Mouse (Mus musculus) CH12.LX (cell line): ENCODE results near the gene Ppp1r37. TPM values are rescaled to one million over a fixed set of nuclear protein-coding genes. Genes with fewer than 3 reads are reported as not detected.

Experiments used
- DNase-seq: peaks from one replicate; pipeline ENCODE4 v3.0.0-alpha.2; 2013; ENCODE audit errors: extremely low read depth
- H3K27ac ChIP-seq: 2 replicates; pipeline ENCODE4 v1.5.1; 2012; ENCODE audit warnings: low read depth, mild to moderate bottlenecking, control low read depth, moderate library complexity; ENCODE audit not compliant: insufficient read depth
- H3K27me3 ChIP-seq: replicated peaks from 2 replicates; pipeline ENCODE3; 2012; ENCODE audit warnings: inconsistent platforms
- H3K36me3 ChIP-seq, 2 experiments: replicated peaks in 1 of 2; 2 replicates each; pipeline versions ENCODE3 to v1.6.1; 2012; ENCODE audit warnings: inconsistent platforms in 1 of 2, low read length in 1 of 2, mild to moderate bottlenecking in 1 of 2, mixed read lengths in 1 of 2, moderate library complexity in 1 of 2; ENCODE audit not compliant: control insufficient read depth in 1 of 2, insufficient read depth in 1 of 2
- H3K4me1 ChIP-seq, 2 experiments: 2 replicates each; pipeline ENCODE4 v1.6.1; 2012; ENCODE audit warnings: inconsistent platforms in 1 of 2, moderate library complexity in 1 of 2; ENCODE audit not compliant: insufficient read depth in 2 of 2, control insufficient read depth in 1 of 2
- H3K4me2 ChIP-seq: 2 replicates; pipeline ENCODE4 v1.6.1; 2012; ENCODE audit warnings: low read depth, mild to moderate bottlenecking, control low read depth; ENCODE audit not compliant: poor library complexity, insufficient read depth, severe bottlenecking
- H3K4me3 ChIP-seq, 3 experiments: fragments of 150-350 bp in 1 of 3; sonication (generic) in 1 of 3; replicated peaks in 1 of 3; 2 replicates each; pipeline versions ENCODE3 to v1.5.1; 2011 to 2012; ENCODE audit warnings: low read depth in 2 of 3, low read length in 2 of 3, mild to moderate bottlenecking in 2 of 3, moderate library complexity in 2 of 3, control low read depth in 1 of 3, improper control_type of control experiment in 1 of 3, inconsistent platforms in 1 of 3, mixed read lengths in 1 of 3; ENCODE audit not compliant: poor library complexity in 1 of 3
- H3K79me2 ChIP-seq: replicated peaks from 2 replicates; pipeline ENCODE4 v1.6.1; 2012; ENCODE audit warnings: mild to moderate bottlenecking, moderate library complexity; ENCODE audit not compliant: control insufficient read depth, poor library complexity, insufficient read depth, severe bottlenecking; ENCODE audit errors: extremely low read depth
- H3K9ac ChIP-seq: 2 replicates; pipeline ENCODE4 v1.6.1; 2012; ENCODE audit warnings: low read depth, mild to moderate bottlenecking, control low read depth, moderate library complexity; ENCODE audit not compliant: insufficient read depth
- H3K9me3 ChIP-seq: replicated peaks from 2 replicates; pipeline ENCODE3; 2012; ENCODE audit warnings: low read length, inconsistent platforms, mixed read lengths
- BHLHE40 ChIP-seq: IDR thresholded peaks from 2 replicates; pipeline ENCODE4 v1.6.1; 2011; ENCODE audit warnings: mild to moderate bottlenecking, low read depth, low read length, improper control_type of control experiment
- CHD1 ChIP-seq: IDR thresholded peaks from 2 replicates; pipeline ENCODE4 v1.6.1; 2012; ENCODE audit warnings: low read depth, low read length, improper control_type of control experiment, inconsistent platforms
- CHD2 ChIP-seq: IDR thresholded peaks from 2 replicates; pipeline ENCODE4 v1.6.1; 2011; ENCODE audit warnings: low read length, improper control_type of control experiment
- CTCF ChIP-seq, 2 experiments: IDR thresholded peaks in 1 of 2; conservative IDR thresholded peaks in 1 of 2; 2 replicates each; pipeline ENCODE4 v1.5.1; 2011 to 2012; ENCODE audit warnings: low read depth in 2 of 2, low read length in 2 of 2, improper control_type of control experiment in 1 of 2, inconsistent platforms in 1 of 2, mild to moderate bottlenecking in 1 of 2, moderate library complexity in 1 of 2
- E2F4 ChIP-seq: IDR thresholded peaks from 2 replicates; pipeline ENCODE4 v1.6.1; 2011; ENCODE audit warnings: low read depth, low read length, improper control_type of control experiment; ENCODE audit not compliant: insufficient replicate concordance
- ELF1 ChIP-seq: IDR thresholded peaks from 2 replicates; pipeline ENCODE4 v1.6.1; 2014; ENCODE audit warnings: low read depth, mild to moderate bottlenecking, inconsistent platforms, low read length, improper control_type of control experiment
- EP300 ChIP-seq: IDR thresholded peaks from 2 replicates; pipeline ENCODE4 v1.6.1; 2011; ENCODE audit warnings: low read length, improper control_type of control experiment
- ETS1 ChIP-seq: conservative IDR thresholded peaks from 2 replicates; pipeline ENCODE4 v1.6.1; 2012; ENCODE audit warnings: low read depth, mild to moderate bottlenecking, inconsistent platforms, low read length, improper control_type of control experiment, moderate library complexity
- GABPA ChIP-seq: IDR thresholded peaks from 2 replicates; pipeline ENCODE4 v1.6.1; 2012; ENCODE audit warnings: low read depth, low read length, improper control_type of control experiment, inconsistent platforms; ENCODE audit not compliant: insufficient replicate concordance
- HCFC1 ChIP-seq: IDR thresholded peaks from 2 replicates; pipeline ENCODE4 v1.6.1; 2012; ENCODE audit warnings: low read depth, mild to moderate bottlenecking, inconsistent platforms, low read length, improper control_type of control experiment
- IRF4 ChIP-seq: IDR thresholded peaks from 2 replicates; pipeline ENCODE4 v1.6.1; 2014; ENCODE audit warnings: low read depth, mild to moderate bottlenecking, inconsistent platforms, low read length, improper control_type of control experiment
- NELFE ChIP-seq: IDR thresholded peaks from 2 replicates; pipeline ENCODE4 v1.6.1; 2011; ENCODE audit warnings: low read depth, low read length, improper control_type of control experiment
- PAX5 ChIP-seq: IDR thresholded peaks from 2 replicates; pipeline ENCODE4 v1.6.1; 2012; ENCODE audit warnings: low read length, inconsistent platforms, mixed read lengths
- POLR2AphosphoS2 ChIP-seq: IDR thresholded peaks from 2 replicates; pipeline ENCODE4 v1.6.1; 2011; ENCODE audit warnings: low read depth, low read length, improper control_type of control experiment
- RAD21 ChIP-seq: IDR thresholded peaks from 2 replicates; pipeline ENCODE4 v1.6.1; 2011; ENCODE audit warnings: low read depth, mild to moderate bottlenecking, low read length, improper control_type of control experiment, moderate library complexity
- RCOR1 ChIP-seq: conservative IDR thresholded peaks from 2 replicates; pipeline ENCODE4 v1.6.1; 2012; ENCODE audit warnings: low read depth, mild to moderate bottlenecking, inconsistent platforms, low read length, improper control_type of control experiment
- SMC3 ChIP-seq: IDR thresholded peaks from 2 replicates; pipeline ENCODE4 v1.6.1; 2011; ENCODE audit warnings: low read depth, low read length, improper control_type of control experiment
- TBP ChIP-seq: conservative IDR thresholded peaks from 2 replicates; pipeline ENCODE4 v1.6.1; 2011; ENCODE audit warnings: low read depth, low read length, improper control_type of control experiment
- UBTF ChIP-seq: IDR thresholded peaks from 2 replicates; pipeline ENCODE4 v1.6.1; 2012; ENCODE audit warnings: low read depth, mild to moderate bottlenecking, inconsistent platforms, low read length, improper control_type of control experiment, moderate library complexity
- USF1 ChIP-seq: IDR thresholded peaks from 2 replicates; pipeline ENCODE4 v1.6.1; 2014; ENCODE audit warnings: low read depth, mild to moderate bottlenecking, inconsistent platforms, low read length, improper control_type of control experiment
- USF2 ChIP-seq: conservative IDR thresholded peaks from 2 replicates; pipeline ENCODE4 v1.6.1; 2011; ENCODE audit warnings: low read depth, low read length, improper control_type of control experiment
- ZMIZ1 ChIP-seq: IDR thresholded peaks from 2 replicates; pipeline ENCODE4 v1.6.1; 2012; ENCODE audit warnings: low read depth, mild to moderate bottlenecking, inconsistent platforms, low read length, improper control_type of control experiment
- dilution Hi-C: fragments of 300-500 bp; cut with MboI; formaldehyde crosslinking; loops from 2 replicates; pipeline ENCODE4 v1.14.3; 2020; ENCODE audit warnings: low sequenced_read_pairs; ENCODE audit not compliant: extremely low pct_unique_long_range_greater_than_20kb, extremely low pct_ligation_motif_present
- in situ Hi-C: fragments of 300-500 bp; cut with MboI; formaldehyde crosslinking; loops from 3 replicates; pipeline ENCODE4 v1.14.3; 2019; ENCODE audit warnings: low sequenced_read_pairs, low pct_ligation_motif_present, low pct_unique_long_range_greater_than_20kb, mixed read lengths
- polyA plus RNA-seq: library from polyadenylated mRNA; unstranded; fragments of >175 nt; gene quantifications from 2 replicates; pipeline ENCODE4 v1.2.1, GENCODE M21; 2012; ENCODE audit warnings: low read depth; ENCODE audit not compliant: insufficient read length
- total RNA-seq, 2 experiments: library from RNA; depleted of rRNA; stranded (reverse); fragments of 300-350 nt in 1 of 2; fragments of >200 nt in 1 of 2; gene quantifications; 2 replicates each; pipeline ENCODE4 v1.2.3; 2012 to 2014

Gene Ppp1r37
- total and polyA plus RNA-seq, 3 experiments: 7.3 to 15.7 (median 13.8) TPM

GRCm38 (mm10) chr7:19494751-19495474 is 68.0 kb downstream of the Ppp1r37 start:
- Histone ChIP-seq H3K27me3 (peaks cover 63% of the 10 kb centered on the region), H3K36me3 (no peaks in the 10 kb centered on the region), H3K9me3 (no peaks in the 10 kb centered on the region), H3K4me3 (no peak overlapping the region), H3K4me1 (0 out of 4 replicates have a peak, but pooled peaks cover 0 to 3% of the 10 kb centered on the region in 2 experiments), H3K4me2 (no peak overlapping the region), H3K79me2 (no peaks in the 10 kb centered on the region), H3K27ac (no peak overlapping the region), H3K9ac (no peak overlapping the region)
- in situ Hi-C loops (no loop called here), dilution Hi-C loops (no loop called here)
- TF ChIP-seq HCFC1: no peak
- TF ChIP-seq ETS1: no peak
- TF ChIP-seq EP300: no peak
- TF ChIP-seq UBTF: no peak
- no peak for TF ChIP-seq E2F4
- no peak for TF ChIP-seq SMC3
- TF ChIP-seq CHD1: no peak
- no peak for TF ChIP-seq PAX5
- DNase-seq: no peak

- dilution Hi-C loops: no loop called here
- TF ChIP-seq CTCF (conservative IDR thresholded peaks at IDR 0.05 in 1 of 2, IDR thresholded peaks at IDR 0.05 in 1 of 2; ENCODE audit: low read depth in 2 of 2, low read length in 2 of 2) (0 out of 4 replicates have a peak, but pooled peaks of 1 of the 2 experiments have one; percentile 6), POLR2AphosphoS2 (no peak), UBTF (no peak), IRF4 (no peak), GABPA (no peak)
- Histone ChIP-seq H3K27ac (no peak overlapping the region), H3K27me3 (peaks cover 84% of the 10 kb centered on the region), H3K4me1 (0 out of 4 replicates have a peak, but pooled peaks cover 0 to 3% of the 10 kb centered on the region in 2 experiments), H3K9ac (no peak overlapping the region), H3K79me2 (no peaks in the 10 kb centered on the region), H3K4me3 (no peak overlapping the region), H3K9me3 (peaks cover 2% of the 10 kb centered on the region), H3K36me3 (no peaks in the 10 kb centered on the region), H3K4me2 (0 out of 2 replicates have a peak overlapping the region, but pooled peaks have one; percentile 30)
- no peak for DNase-seq
- in situ Hi-C loops: no loop called here
These were observed 71.1 kb downstream of the Ppp1r37 start for GRCm38 (mm10) chr7:19491731-19492130.

- dilution Hi-C loops (no loop called here), in situ Hi-C loops (no loop called here)
- TF ChIP-seq USF2: no peak
- TF ChIP-seq BHLHE40: no peak
- TF ChIP-seq CHD2: no peak
- no peak for TF ChIP-seq USF1
- no peak for TF ChIP-seq RAD21
- no peak for TF ChIP-seq PAX5
- no peak for TF ChIP-seq ELF1
- TF ChIP-seq CHD1: no peak
- TF ChIP-seq GABPA: no peak
- no peak for TF ChIP-seq UBTF
- TF ChIP-seq TBP: no peak
- no peak for TF ChIP-seq IRF4
- TF ChIP-seq RCOR1: no peak
- no peak for TF ChIP-seq HCFC1
- no peak for TF ChIP-seq ZMIZ1
- no peak for TF ChIP-seq NELFE
- Histone ChIP-seq H3K9me3 (peaks cover 2% of the 10 kb centered on the region), H3K4me1 (0 out of 4 replicates have a peak, but pooled peaks cover 0 to 3% of the 10 kb centered on the region in 2 experiments), H3K9ac (no peak overlapping the region), H3K27me3 (peaks cover 76% of the 10 kb centered on the region), H3K36me3 (no peaks in the 10 kb centered on the region), H3K79me2 (no peaks in the 10 kb centered on the region), H3K4me3 (no peak overlapping the region), H3K27ac (no peak overlapping the region), H3K4me2 (no peak overlapping the region)
- no peak for DNase-seq
These were observed 73.4 kb downstream of the Ppp1r37 start for GRCm38 (mm10) chr7:19489525-19489924.
